Mouse (Mus musculus) CH12.LX (cell line): Measurements from ENCODE around the gene Cmas.

Experiments
- BHLHE40 ChIP-seq: IDR thresholded peaks from 2 replicates; pipeline ENCODE4 v1.6.1; 2011; ENCODE audit warnings: mild to moderate bottlenecking, low read depth, low read length, improper control_type of control experiment
- CTCF ChIP-seq, 2 experiments: IDR thresholded peaks in 1 of 2; conservative IDR thresholded peaks in 1 of 2; 2 replicates each; pipeline ENCODE4 v1.5.1; 2011 to 2012; ENCODE audit warnings: low read depth in 2 of 2, low read length in 2 of 2, improper control_type of control experiment in 1 of 2, inconsistent platforms in 1 of 2, mild to moderate bottlenecking in 1 of 2, moderate library complexity in 1 of 2
- E2F4 ChIP-seq: IDR thresholded peaks from 2 replicates; pipeline ENCODE4 v1.6.1; 2011; ENCODE audit warnings: low read depth, low read length, improper control_type of control experiment; ENCODE audit not compliant: insufficient replicate concordance
- EP300 ChIP-seq: IDR thresholded peaks from 2 replicates; pipeline ENCODE4 v1.6.1; 2011; ENCODE audit warnings: low read length, improper control_type of control experiment
- MXI1 ChIP-seq: IDR thresholded peaks from 2 replicates; pipeline ENCODE4 v1.6.1; 2011; ENCODE audit warnings: mild to moderate bottlenecking, low read depth, low read length, improper control_type of control experiment
- PAX5 ChIP-seq: IDR thresholded peaks from 2 replicates; pipeline ENCODE4 v1.6.1; 2012; ENCODE audit warnings: low read length, inconsistent platforms, mixed read lengths
- POLR2A ChIP-seq: IDR thresholded peaks from 2 replicates; pipeline ENCODE4 v1.6.1; 2011; ENCODE audit warnings: low read depth, mild to moderate bottlenecking, improper control_type of control experiment, low read length
- ZKSCAN1 ChIP-seq: IDR thresholded peaks from 2 replicates; pipeline ENCODE4 v1.6.1; 2012; ENCODE audit warnings: low read depth, inconsistent platforms, low read length, improper control_type of control experiment, borderline replicate concordance
- ZMIZ1 ChIP-seq: IDR thresholded peaks from 2 replicates; pipeline ENCODE4 v1.6.1; 2012; ENCODE audit warnings: low read depth, mild to moderate bottlenecking, inconsistent platforms, low read length, improper control_type of control experiment

GRCm38 (mm10) chr6:142809373-142810098 lies 53.0 kb downstream of the Cmas start:
- no peak for TF ChIP-seq CTCF (conservative IDR thresholded peaks at IDR 0.05 in 1 of 2, IDR thresholded peaks at IDR 0.05 in 1 of 2; ENCODE audit: low read depth in 2 of 2, low read length in 2 of 2)
- no peak for TF ChIP-seq PAX5
- TF ChIP-seq BHLHE40: peak; percentile 25; the same call in 1 of the 2 replicates
- no peak for TF ChIP-seq ZKSCAN1
- TF ChIP-seq E2F4: no peak
- no peak for TF ChIP-seq ZMIZ1
- TF ChIP-seq POLR2A: no peak
- no peak for TF ChIP-seq EP300
- TF ChIP-seq MXI1: no peak
